Mouse (Mus musculus) spleen, embryonic (tissue): Measurements from ENCODE around the gene Sbpl.

Source experiments
- CTCF ChIA-PET: fragments of 350-600 bp; sonication (Branson Sonifier 250); formaldehyde crosslinking; loops from one replicate; lab custom pipeline; 2022; lab: Charles Lee

The Sbpl gene

DNA sequence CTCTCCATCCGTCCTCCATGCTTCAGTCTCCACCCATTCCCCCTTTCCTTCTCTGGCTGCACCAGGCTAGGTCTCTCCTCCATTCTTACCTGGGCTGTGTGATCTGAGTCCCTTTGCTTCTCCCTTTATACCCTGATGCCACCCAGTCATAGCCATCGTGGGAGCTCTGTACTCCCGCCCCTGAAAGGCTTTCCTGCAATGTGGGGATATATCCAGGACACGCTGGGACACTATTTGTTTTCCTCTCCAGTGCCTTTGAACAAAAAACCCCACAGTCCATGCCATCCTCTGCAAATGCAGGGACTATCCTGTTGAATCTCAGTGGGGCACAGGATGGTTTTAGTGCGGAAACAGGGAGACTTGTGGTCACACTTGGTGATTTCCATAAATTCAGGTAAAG lies at the start of gene Sbpl:
Gene Sbpl (minus strand): TSS at position 101 of the 400 bp plus-strand sequence.
- CTCF ChIA-PET: no interaction called here

DNA sequence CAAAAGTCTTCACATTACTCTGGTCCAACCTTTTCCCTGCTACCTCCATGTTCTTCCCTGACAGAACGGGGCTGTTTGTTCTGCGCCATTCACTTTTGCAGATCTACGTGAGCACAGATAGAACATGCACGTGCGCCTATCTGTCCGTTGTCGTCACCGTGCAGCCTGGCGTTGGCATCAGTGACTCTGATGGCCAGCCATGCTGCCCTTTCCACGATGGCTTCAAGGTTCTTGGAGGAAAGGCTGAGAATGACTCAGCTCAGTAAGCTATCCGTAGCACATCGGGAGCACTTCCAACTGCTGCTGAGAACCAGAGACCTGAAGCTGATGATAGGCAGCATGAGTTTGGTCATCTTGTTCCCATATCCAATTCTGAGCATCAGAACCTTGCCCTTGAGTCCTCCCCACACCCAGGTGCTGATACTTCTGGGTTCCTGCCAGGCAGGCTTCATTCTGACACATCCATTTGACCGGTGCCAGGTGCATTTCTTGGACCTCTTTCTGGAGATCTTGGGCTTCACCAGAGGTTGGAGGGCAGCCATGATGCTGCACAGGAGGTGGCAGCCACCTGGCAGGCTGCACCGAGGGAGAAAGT lies 49.1 kb upstream of the Sbpl start:
- CTCF ChIA-PET: no interaction called here

DNA sequence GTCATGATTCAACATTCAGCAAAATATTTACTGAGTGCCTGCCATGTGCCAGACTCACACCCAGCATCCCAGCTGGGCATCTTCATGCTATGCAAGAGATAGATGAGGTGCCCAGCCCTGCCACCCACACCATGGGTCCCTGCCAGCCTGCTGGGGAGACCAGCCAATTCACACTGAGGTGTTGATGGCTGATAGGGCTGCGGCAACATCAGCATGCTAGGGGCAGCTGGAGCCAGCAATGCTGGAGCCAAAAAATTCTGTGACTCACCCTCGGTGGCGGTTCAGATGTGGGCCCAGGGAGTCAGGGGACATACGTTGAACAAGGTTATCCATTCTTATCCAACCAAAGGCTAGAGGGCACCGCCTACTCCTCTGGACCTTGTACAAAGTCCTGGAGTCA lies 45.3 kb upstream of the Sbpl start:
- CTCF ChIA-PET: no interaction called here

DNA sequence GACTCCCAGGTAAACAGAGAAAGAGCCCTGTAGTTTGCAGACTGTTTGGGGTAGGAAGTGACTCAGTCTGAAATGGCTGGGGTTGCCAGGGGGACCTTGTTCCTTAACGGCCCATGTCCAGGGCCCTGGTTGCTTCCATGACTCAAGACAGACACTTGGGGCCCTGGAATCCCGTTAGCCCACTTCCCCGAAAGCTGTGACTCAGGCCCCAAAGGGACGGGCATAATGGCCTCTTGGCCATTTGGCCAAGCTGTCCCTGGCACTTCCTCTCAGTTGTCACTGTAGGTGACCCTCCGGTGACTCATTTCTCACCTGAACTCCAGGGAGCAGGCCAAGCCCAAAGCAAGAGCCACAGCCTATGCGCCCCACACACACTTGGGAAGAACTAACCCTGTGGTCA lies 43.3 kb upstream of the Sbpl start:
- CTCF ChIA-PET: no interaction called here

DNA sequence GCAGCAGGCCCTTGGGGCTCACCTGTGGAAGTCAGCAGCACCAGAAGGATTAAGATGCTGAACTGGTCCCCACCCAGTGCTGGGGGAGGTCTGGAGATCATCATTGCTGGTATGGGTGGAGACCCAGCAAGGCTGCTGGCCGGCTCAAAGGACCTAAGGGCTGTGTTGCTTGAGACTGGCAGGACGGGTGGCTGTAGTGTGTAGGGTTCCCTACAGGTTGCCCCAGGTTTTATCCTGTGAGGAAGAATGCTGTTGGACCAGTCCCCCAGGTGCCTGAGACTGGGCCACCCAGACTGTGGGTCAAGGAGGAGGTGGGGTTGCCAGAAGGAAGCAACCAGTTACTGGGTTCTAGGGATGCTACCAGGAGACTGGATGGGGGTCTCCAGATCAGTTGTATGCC lies 42.8 kb upstream of the Sbpl start, which contains the start of gene Prss22:
Gene Prss22 (minus strand): TSS at position 200 of the 400 bp plus-strand sequence.
- CTCF ChIA-PET: no interaction called here

DNA sequence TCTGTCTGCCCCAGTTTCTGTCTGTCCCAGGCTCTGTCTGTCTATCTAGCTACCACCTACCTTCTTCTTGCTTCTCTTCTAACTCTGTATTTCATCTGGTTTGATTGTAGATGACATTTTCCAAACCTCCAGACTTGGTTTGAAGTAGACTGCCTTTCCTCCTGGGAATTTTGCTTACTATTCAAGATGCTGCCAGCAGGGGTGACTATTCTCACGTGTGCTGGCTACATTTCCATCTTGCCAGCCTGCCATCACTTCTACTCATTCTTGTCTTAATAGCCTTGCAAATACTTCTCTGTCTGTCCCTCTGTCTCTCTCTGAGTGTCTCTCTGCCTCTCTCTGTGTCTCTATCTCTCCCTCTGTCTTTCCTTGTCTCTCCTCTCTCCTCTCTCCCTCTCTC lies 40.3 kb upstream of the Sbpl start:
- CTCF ChIA-PET: no interaction called here

DNA sequence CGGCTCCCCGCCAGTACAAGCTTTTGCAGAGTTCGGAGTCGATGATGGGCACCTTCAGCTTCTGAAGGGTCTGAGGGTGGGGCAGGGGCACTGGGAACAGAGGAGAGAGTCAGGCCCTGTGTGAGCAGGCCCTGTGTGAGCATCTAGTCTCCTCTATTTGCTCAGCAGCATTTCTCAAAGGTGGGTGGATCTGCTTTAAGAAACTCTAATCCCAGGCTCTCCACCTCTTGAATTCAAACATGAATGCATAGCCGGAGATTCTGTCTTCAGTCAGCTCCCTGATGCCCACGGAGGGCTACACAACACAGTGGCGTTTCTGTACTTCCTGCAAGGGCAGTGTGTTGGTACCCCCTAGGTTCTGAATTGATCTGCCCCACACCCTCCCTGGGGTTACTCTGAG lies 39.6 kb upstream of the Sbpl start:
- CTCF ChIA-PET: interaction anchor here (1.0 kb wide), 1 partner anchor 14 kb away, joined by 3 read pairs; no protein-coding TSS in a partner anchor

DNA sequence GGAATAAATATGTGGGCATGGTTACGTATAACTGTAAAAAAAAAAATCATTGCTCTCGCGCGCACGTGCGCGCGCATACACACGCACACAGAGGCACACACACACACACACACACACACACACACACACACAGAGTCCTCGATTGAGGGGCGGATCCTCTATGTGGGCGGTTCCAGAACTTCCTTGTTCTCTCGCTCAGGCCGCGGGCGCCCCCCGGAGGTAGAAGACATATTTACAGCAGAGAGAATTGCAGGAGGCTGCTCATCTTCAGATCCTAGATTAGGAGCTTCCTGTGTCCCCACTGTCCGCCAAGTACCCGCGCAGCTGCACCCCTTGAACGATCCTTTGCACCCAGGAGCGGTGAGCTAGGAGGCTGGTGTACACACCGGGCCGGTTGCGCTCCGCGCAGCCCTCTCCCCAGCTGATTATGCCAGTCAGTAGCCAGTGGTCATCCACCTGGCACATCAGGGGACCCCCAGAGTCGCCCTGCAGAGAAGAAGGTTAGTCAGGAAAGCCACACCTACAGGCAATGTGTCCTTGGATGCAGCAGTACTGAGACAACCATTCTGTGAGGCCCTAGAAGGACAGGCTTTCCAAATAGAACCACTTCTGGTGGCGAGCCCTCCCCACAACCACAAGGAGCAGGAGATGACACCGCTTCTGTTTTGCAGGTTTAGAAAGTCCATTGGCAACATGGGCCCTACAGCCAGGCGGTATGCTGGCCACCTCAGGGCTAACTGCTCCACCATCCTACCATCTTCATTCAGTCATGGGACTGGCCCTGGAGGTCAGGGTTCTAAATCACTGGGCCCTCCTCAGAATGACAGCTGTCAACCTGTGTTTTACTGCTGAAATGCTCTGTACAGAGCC lies 38.7 kb upstream of the Sbpl start:
- CTCF ChIA-PET: interaction anchor here (0.7 to 1.0 kb wide), 2 partner anchors 15 to 259 kb away, joined by 3 read pairs; no protein-coding TSS in a partner anchor

DNA sequence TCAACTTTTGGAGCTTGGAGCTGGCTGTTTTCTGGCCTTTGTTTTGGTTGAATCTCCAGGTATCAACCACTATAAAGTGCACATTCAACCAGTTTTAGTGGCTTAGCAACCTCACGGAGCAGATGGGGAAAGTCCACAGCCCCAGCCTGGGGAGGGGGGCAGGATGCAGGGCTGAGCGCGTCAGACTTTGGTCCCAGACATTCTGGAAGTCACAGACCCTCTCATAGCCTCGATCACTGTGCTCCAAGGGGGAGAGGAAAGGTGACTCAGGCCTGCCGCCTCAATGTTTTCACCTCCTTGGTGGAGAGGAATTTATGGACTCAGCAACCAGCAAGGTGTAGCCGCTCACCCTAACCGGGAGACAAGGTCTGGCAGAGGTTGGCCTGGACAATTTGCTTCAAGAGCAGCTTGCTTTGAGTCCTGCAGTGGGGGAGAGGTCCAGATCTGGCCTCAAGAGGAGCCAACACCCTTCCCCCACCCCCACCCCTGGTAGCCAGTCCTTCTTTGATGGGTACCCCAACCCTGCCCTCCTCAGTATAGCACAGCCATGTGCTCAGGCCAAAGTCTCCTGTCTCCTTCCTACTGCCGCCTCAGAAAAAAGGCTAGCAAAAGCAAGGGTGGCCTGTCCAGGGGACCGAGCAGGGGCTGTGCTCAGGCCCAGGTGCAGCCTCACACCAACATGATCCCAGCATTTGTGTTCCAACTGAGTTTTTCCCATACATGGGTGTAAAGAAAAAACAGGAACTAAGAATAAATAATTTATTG lies 37.9 kb upstream of the Sbpl start:
- CTCF ChIA-PET: no interaction called here

DNA sequence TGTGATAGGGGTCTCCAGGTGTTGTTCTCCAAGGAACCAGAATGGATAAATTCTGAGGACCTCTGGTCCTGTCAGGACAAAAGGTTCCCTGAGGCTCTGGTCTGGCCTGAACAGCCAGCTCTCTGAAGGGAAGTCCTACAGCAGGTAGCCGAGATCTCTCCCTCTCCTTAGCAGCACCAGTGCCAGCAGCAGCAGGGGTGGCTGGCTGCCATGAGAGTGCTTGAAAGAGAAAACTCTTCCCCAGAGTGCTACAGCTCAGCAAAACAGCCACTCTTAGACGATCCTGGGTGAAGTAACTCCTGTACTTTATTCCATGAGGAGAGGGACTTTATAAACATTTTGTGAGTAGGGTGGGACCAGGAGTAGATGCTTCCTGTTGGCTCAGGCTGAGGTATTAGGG lies 34.7 kb upstream of the Sbpl start:
- CTCF ChIA-PET: no interaction called here

DNA sequence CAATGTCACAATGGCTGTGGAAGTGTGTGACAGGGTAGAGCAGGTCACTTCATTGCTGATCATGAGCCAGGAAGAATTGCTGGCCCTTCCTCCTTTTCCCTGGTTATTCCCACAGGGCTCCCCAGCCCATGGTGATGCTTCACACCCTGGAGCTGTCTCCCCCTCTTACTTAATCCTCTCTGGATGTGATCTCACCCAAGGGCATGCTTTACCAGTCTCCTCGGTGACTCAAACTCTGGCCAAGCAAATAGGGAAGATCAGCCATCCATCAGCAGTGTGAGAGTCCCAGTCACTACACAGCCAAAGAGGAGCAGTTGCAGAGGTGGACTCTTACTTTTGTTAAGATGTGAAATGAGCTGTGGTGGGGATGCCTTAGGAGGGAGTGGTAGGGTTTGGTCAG lies 29.9 kb upstream of the Sbpl start:
- CTCF ChIA-PET: no interaction called here

DNA sequence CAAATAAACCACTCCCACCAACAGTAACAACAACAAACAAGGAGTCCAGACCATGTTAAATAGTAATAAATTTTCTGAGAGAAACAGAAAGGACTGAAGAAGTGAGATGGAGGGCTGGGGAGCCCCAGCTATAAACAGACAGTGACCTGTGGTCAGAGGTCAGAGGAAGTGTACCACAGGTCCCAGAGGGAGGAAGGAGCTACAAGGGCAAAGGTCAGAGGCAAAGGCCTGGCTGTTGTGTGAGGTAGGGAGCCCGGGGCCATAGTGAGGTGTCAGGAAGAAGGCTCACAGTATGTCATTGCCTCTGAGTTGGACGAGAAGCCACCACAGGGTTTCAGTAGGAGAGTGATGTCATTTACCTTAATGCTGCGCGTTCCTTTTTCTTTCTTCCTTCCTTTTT lies 27.8 kb upstream of the Sbpl start:
- CTCF ChIA-PET: no interaction called here

DNA sequence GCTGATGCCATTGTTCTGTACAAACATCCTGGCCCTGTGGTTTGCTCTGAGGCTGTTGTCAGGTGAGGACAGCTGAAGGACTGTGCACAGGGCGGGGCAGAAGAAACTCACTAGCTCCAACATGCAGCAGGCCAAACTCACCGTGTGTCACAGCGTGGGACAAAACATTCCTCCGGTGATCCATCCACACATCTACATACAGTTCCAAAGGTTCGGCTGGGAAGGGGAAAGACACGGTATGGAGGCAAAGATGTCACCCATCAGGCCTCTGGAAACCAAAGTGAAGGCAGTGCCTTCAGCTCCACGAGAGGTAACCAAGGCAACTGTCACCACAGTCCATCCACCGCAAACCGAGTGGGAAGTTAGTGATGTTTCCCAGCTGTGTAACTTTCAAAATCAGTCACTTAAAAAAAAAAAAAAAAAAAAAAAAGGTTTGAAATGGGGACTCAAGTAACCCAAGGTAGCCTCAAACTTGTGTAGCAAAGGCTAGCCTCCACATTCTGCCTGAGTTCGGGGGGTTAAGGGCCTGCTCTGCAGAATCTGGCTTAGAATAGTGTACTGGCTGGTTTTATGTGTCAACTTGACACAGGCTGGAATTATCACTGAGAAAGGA lies 25.3 kb upstream of the Sbpl start, which contains the start of gene Prss30:
Gene Prss30 (minus strand): TSS at position 270 of the 613 bp plus-strand sequence.
- CTCF ChIA-PET: no interaction called here

DNA sequence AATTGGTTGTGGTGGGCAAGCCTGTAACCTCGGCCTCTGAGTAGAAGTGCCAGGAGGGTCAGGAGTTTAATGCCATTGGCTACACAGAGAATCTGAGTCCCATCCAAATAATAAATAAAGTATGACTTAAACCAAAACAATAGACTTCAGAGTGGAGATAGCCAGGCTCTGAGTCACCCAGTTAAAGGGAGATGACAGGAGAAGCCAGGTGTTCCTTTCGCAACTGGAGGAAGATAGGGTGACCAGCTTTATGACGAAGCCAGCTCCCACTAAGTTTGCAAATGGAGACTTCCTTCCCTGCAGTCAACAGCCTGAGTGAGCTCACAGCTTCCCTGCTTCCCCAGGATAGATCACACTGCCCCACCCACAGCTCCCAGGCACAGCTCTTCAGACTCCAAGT lies 24.4 kb upstream of the Sbpl start:
- CTCF ChIA-PET: no interaction called here

DNA sequence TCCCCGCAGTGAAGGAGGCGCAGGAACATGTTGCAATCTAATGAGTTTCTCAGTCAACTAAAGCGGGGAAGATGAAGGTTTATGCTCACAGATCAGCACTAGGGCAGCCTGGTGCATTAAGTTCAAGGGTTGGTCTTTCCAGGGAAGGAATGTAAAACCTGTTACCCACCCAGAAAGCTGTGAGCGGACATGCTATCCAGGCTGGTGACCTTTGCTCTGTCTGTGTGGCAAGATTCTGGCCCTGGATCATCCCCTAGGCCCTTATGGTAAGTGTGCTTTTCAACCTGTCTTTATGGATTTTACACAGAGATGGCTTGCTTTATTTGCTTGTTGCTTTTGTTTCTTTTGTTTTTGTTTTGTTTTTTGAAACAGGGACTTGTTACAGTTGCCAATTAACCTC lies 21.6 kb upstream of the Sbpl start:
- CTCF ChIA-PET: no interaction called here

DNA sequence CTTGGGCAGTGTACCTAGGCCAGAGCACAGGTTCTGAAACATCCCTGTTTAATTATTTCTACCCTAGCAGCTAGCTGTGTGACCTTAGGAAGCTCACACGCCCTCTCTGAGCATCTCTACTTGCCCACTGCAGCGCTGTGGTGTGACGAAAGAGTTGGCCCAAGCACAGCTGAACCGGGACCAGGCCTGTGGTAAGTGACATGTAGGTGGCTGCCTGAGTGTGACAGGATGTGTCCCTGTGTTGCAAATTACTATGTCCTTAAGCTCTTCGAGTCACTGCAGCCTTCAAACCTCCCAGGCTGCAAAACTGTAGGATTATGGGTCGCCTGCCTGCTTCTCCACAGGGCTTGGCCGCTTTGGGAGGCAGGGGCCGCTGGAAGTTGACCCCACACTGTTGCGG lies 16.2 kb upstream of the Sbpl start:
- CTCF ChIA-PET: no interaction called here

DNA sequence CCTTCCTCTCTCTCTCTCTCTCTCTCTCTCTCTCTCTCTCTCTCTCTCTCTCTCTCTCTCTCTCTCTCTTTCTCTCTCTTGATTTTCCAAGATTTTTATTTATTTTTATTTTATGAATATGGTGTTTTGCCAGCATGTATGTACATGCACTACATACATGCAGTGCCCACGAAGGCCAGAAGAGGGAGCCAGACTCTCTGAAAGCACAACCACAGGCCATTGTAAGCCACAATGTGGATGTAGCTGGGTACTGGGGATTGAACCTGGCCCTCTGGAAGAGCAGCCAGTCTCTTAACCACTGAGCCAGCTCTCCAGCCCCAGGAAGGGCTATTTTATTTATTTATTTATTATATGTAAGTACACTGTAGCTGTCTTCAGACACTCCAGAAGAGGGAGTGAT lies 14.2 kb upstream of the Sbpl start:
- CTCF ChIA-PET: no interaction called here

DNA sequence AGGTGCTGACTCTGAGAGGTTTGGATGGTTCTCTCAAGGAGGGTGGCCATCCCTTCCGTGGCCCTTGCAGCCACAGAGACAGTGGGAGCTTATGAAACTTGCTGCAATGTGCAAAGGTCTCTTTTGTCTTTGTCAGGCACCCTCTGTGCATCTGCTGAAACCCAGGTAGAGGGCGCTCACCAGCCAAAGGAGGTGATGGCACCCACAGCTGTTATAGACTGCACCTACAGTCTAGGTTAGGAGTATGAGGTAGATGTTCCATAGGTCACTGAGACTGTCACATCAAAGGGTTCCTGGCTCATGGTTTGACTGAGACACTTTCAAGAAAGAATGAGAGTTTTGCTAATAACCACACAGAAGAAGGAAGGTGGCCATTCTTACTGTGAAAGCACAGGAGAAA lies 13.7 kb upstream of the Sbpl start:
- CTCF ChIA-PET: no interaction called here

DNA sequence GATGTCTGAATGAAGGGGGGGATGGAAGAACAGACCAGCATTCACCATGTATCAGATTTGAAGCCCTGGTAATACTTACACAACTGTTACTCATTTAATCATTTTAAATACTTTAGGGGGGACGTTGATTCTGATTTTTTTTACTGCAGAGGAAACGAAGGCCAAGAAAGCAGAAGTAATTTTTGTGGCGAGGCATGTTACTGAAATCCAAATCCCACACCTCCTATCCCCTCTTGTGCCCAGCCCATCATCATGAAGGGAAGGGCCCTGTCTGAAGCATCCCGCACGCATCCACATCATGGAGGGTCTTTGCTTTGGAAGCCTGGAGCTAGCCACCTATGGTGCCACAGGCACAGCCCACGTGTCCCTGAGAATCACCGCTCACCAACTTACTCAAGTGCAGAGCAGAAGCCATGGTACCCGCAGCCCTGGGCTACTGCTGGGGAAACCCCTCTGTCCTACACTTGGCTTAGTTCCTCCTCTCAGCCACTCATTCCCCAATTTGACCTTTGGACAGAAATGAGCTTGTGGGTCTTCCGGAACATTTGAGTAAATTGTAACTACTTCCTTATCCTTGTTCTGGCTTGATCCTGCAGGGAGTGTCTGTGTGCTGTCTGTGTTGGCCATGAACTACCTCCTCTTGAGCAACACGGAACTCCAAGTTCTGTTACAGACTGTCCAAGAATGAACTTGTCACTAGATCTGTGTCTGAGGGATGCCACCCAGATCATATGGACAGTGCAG lies 11.8 kb upstream of the Sbpl start:
- CTCF ChIA-PET: no interaction called here

DNA sequence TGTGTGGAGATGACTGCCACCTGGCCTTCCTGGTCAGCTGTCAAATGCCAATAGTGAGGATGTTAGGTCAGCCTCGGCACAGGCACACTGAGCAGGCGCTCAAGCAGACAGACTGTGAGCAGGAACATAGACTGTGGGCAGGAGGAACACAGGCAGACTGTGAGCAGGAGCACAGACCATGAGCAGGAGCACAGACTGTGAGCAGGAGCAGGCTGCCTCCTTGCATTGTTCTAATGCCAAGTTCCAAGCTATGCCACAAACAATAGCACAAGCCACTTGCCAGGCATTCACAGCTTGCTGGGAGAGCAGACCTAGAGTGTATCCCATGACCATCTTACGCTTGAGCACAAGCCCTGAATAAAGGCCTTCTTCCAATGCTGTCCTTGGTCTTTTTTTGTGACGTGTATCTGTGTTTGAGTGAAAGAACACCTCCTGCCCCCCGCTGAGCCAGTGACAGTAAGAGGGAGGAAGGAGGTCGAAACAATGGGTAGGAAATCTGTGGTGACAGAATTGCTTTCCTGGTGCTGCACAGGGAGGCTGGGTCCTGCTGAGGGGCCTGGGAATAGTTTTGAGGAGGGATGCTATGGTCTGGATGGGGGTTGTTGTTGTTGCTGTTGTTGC lies 10.8 kb upstream of the Sbpl start:
- CTCF ChIA-PET: no interaction called here
